Mouse (Mus musculus) CH12.LX (cell line): ENCODE measurements around the gene Fam24a.

Experiments
- BHLHE40 ChIP-seq: IDR thresholded peaks from 2 replicates; pipeline ENCODE4 v1.6.1; 2011; ENCODE audit warnings: mild to moderate bottlenecking, low read depth, low read length, improper control_type of control experiment
- CHD2 ChIP-seq: IDR thresholded peaks from 2 replicates; pipeline ENCODE4 v1.6.1; 2011; ENCODE audit warnings: low read length, improper control_type of control experiment
- CTCF ChIP-seq, 2 experiments: IDR thresholded peaks in 1 of 2; conservative IDR thresholded peaks in 1 of 2; 2 replicates each; pipeline ENCODE4 v1.5.1; 2011 to 2012; ENCODE audit warnings: low read depth in 2 of 2, low read length in 2 of 2, improper control_type of control experiment in 1 of 2, inconsistent platforms in 1 of 2, mild to moderate bottlenecking in 1 of 2, moderate library complexity in 1 of 2
- E2F4 ChIP-seq: IDR thresholded peaks from 2 replicates; pipeline ENCODE4 v1.6.1; 2011; ENCODE audit warnings: low read depth, low read length, improper control_type of control experiment; ENCODE audit not compliant: insufficient replicate concordance
- EP300 ChIP-seq: IDR thresholded peaks from 2 replicates; pipeline ENCODE4 v1.6.1; 2011; ENCODE audit warnings: low read length, improper control_type of control experiment
- MAFK ChIP-seq: IDR thresholded peaks from 2 replicates; pipeline ENCODE4 v1.6.1; 2011; ENCODE audit warnings: low read length, improper control_type of control experiment; ENCODE audit not compliant: insufficient replicate concordance
- MXI1 ChIP-seq: IDR thresholded peaks from 2 replicates; pipeline ENCODE4 v1.6.1; 2011; ENCODE audit warnings: mild to moderate bottlenecking, low read depth, low read length, improper control_type of control experiment
- MYC ChIP-seq: IDR thresholded peaks from 2 replicates; pipeline ENCODE4 v1.6.1; 2011; ENCODE audit warnings: low read depth, mild to moderate bottlenecking, improper control_type of control experiment, low read length
- POLR2A ChIP-seq: IDR thresholded peaks from 2 replicates; pipeline ENCODE4 v1.6.1; 2011; ENCODE audit warnings: low read depth, mild to moderate bottlenecking, improper control_type of control experiment, low read length
- SMC3 ChIP-seq: IDR thresholded peaks from 2 replicates; pipeline ENCODE4 v1.6.1; 2011; ENCODE audit warnings: low read depth, low read length, improper control_type of control experiment
- TCF12 ChIP-seq: IDR thresholded peaks from 2 replicates; pipeline ENCODE4 v1.6.1; 2014; ENCODE audit warnings: low read depth, mild to moderate bottlenecking, inconsistent platforms, low read length, improper control_type of control experiment
- ZC3H11A ChIP-seq: IDR thresholded peaks from 2 replicates; pipeline ENCODE4 v1.6.1; 2012; ENCODE audit warnings: low read depth, mild to moderate bottlenecking, inconsistent platforms, low read length, improper control_type of control experiment

- TF ChIP-seq POLR2A (no peak), E2F4 (no peak), CTCF (conservative IDR thresholded peaks at IDR 0.05 in 1 of 2, IDR thresholded peaks at IDR 0.05 in 1 of 2; ENCODE audit: low read depth in 2 of 2, low read length in 2 of 2) (no peak), MAFK (no peak), MXI1 (no peak), TCF12 (no peak), ZC3H11A (no peak), MYC (no peak), SMC3 (no peak), CHD2 (no peak), BHLHE40 (no peak), EP300 (no peak)
Observed at GRCm38 (mm10) chr7:131337502-131338068, 3.9 kb downstream of the Fam24a start.
